11 mouse cellular contexts compared by ENCODE assay signal in the genomic region with DNA sequence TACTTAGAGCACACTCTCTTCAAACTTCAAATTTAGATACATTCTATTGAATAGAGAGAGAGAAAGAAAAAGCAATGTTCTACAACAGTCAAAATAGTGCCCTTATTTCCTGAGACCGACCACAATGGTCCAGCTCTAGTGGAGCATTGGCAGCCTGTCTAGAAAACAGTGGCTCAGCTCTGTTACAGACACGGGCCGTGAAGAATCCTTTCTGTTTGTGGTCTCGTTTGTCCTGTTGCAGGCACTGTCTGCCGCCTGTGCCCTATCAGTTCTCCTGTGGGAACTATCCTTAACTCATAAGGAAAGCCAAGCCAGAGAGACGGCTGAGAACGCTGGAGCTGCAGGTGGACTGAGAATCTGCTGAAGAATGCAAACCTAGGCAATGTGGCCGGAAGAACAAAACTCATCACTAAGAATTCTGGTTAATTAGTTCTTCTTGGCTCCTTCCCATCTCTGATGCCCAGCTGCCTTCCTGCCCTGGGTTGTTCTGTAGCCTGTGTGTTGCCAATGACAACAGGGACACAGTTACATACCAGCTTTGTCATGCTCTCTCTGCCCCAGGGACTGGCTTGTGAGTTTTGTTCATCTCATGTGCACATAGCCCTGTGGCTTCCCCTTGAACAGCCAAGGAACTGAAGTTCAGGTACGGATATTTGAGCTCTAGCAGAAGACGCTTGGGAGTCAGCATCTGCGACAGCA. TPM values are rescaled to one million over a fixed set of nuclear protein-coding genes. Genes with fewer than 3 reads are reported as not detected.
DNase-seq lines count a peak whose midpoint lies in the region; ATAC-seq lines count a peak whose summit lies in the region.
"Had no signal": no experiment of that assay in that cellular context is flagged by ENCODE, and none has a peak within 500 bp of the region (broad histone marks: within the 10 kb centered on the region; RNA-seq: fewer than 3 reads in every experiment).

No protein-coding gene starts in this region.

- H3K36me3 ChIP-seq in kidney, embryonic 16.5 days (ENCODE audit: insufficient read depth, low read length) = no peaks in the 10 kb centered on the region
- no peaks in the 10 kb centered on the region for H3K36me3 ChIP-seq in neural tube, embryonic 13.5 days
- H3K36me3 ChIP-seq: heart, embryonic 13.5 days; intestine, embryonic 15.5 days had no signal

- peak; percentile 38 to 46 for DNase-seq in cerebellum, postnatal 10 days
- no peak for DNase-seq in cerebellum, adult 18-20 months
- peak; percentile 9 for DNase-seq in kidney, adult 18-20 months
- no peak for DNase-seq in neural tube, embryonic 10.5 days (ENCODE audit: extremely low spot score, low spot score)
- no peak for DNase-seq in T-cell, adult 2 months (ENCODE audit: low spot score)
- DNase-seq: cerebellum, adult 11-12 months had no signal

- H3K4me2 ChIP-seq in kidney, embryonic 16.5 days (replicated peaks; ENCODE audit: low read depth, low read length) = no peak overlapping the region
- no peak overlapping the region for H3K4me2 ChIP-seq in neural tube, embryonic 13.5 days
- H3K4me2 ChIP-seq: heart, embryonic 13.5 days; intestine, embryonic 15.5 days had no signal

- H3K9ac ChIP-seq in kidney, embryonic 16.5 days (replicated peaks; ENCODE audit: low read length) = no peak overlapping the region
- no peak overlapping the region for H3K9ac ChIP-seq in neural tube, embryonic 13.5 days
- H3K9ac ChIP-seq: heart, embryonic 13.5 days; intestine, embryonic 15.5 days had no signal

- no peak for ATAC-seq in kidney, embryonic 16.5 days (ENCODE audit: low FRiP score, low TSS enrichment)
- ATAC-seq in neural tube, embryonic 13.5 days (ENCODE audit: low read depth) = peak; percentile 61
- ATAC-seq in megakaryocyte progenitor cell, adult 5-6 weeks (replicated peaks; ENCODE audit: poor library complexity) = peak; percentile 39
- ATAC-seq: intestine, embryonic 15.5 days had no signal

- no peaks in the 10 kb centered on the region for H3K9me3 ChIP-seq in kidney, embryonic 16.5 days (ENCODE audit: low read length)
- H3K9me3 ChIP-seq in neural tube, embryonic 13.5 days = no peaks in the 10 kb centered on the region
- H3K9me3 ChIP-seq: heart, embryonic 13.5 days; intestine, embryonic 15.5 days had no signal

- no peak overlapping the region for H3K27ac ChIP-seq in kidney, embryonic 16.5 days (ENCODE audit: low read length)
- H3K27ac ChIP-seq in neural tube, embryonic 13.5 days (replicated peaks) = no peak overlapping the region
- H3K27ac ChIP-seq: heart, embryonic 13.5 days; intestine, embryonic 15.5 days had no signal

- 58% methylated on average over 11 of the region's 11 CpGs for WGBS in kidney, embryonic 16.5 days
- 66% methylated on average over 11 of the region's 11 CpGs for WGBS in neural tube, embryonic 13.5 days

- H3K4me3 ChIP-seq in kidney, embryonic 16.5 days (ENCODE audit: low read length) = no peak overlapping the region
- H3K4me3 ChIP-seq in neural tube, embryonic 13.5 days = no peak overlapping the region
- H3K4me3 ChIP-seq: heart, embryonic 13.5 days; intestine, embryonic 15.5 days had no signal

- H3K27me3 ChIP-seq in kidney, embryonic 16.5 days (ENCODE audit: insufficient read depth, low read length) = no peaks in the 10 kb centered on the region
- H3K27me3 ChIP-seq in neural tube, embryonic 13.5 days = no peaks in the 10 kb centered on the region
- H3K27me3 ChIP-seq: heart, embryonic 13.5 days; intestine, embryonic 15.5 days had no signal

- H3K4me1 ChIP-seq in kidney, embryonic 16.5 days (ENCODE audit: insufficient read depth, low read length) = peaks cover 9% of the 10 kb centered on the region; the same call in 1 of the 2 replicates
- H3K4me1 ChIP-seq in neural tube, embryonic 13.5 days (replicated peaks) = peaks cover 9% of the 10 kb centered on the region
- H3K4me1 ChIP-seq: intestine, embryonic 15.5 days had no signal

RNA-seq across cellular contexts. Expression of a gene that starts 20.7 kb away (rescaled TPM):
- 201 and 230 TPM in 2 replicates for polyA plus RNA-seq in kidney, embryonic 16.5 days (2015; fragmentation: Nextera tagmentation; extraction: Ambion mirVana)
- 749 and 805 TPM in 2 replicates for polyA plus RNA-seq in neural tube, embryonic 13.5 days (2015; fragmentation: Nextera tagmentation; extraction: Ambion mirVana)
- total RNA-seq in megakaryocyte progenitor cell, adult 5-6 weeks (2015) = 42.6 and 55.9 TPM in 2 replicates
- total RNA-seq in megakaryocyte progenitor cell, adult 5-6 weeks (2017) = 113 and 168 TPM in 2 replicates

RNA-seq across cellular contexts. Expression of a gene that starts 21.5 kb away (rescaled TPM):
- 14.2 and 17.4 TPM in 2 replicates for polyA plus RNA-seq in kidney, embryonic 16.5 days (2015; fragmentation: Nextera tagmentation; extraction: Ambion mirVana)
- polyA plus RNA-seq in neural tube, embryonic 13.5 days (2015; fragmentation: Nextera tagmentation; extraction: Ambion mirVana) = 2.3 and 2.6 TPM in 2 replicates
- 0.67 TPM in 1 of 2 replicates, not detected in the other for total RNA-seq in megakaryocyte progenitor cell, adult 5-6 weeks (2015)
- total RNA-seq in megakaryocyte progenitor cell, adult 5-6 weeks (2017) = not detected in 2 replicates

RNA-seq across cellular contexts. Expression of a gene that starts 21.9 kb away (rescaled TPM):
- 115 and 120 TPM in 2 replicates for polyA plus RNA-seq in kidney, embryonic 16.5 days (2015; fragmentation: Nextera tagmentation; extraction: Ambion mirVana)
- polyA plus RNA-seq in neural tube, embryonic 13.5 days (2015; fragmentation: Nextera tagmentation; extraction: Ambion mirVana) = 144 TPM in 2 replicates
- 32.7 and 51.4 TPM in 2 replicates for total RNA-seq in megakaryocyte progenitor cell, adult 5-6 weeks (2015)
- total RNA-seq in megakaryocyte progenitor cell, adult 5-6 weeks (2017) = 9.1 and 18.1 TPM in 2 replicates

RNA-seq across cellular contexts. Expression of a gene that starts 36.4 kb away (rescaled TPM):
- 8.9 and 10.5 TPM in 2 replicates for polyA plus RNA-seq in kidney, embryonic 16.5 days (2015; fragmentation: Nextera tagmentation; extraction: Ambion mirVana)
- 7.9 TPM in 2 replicates for polyA plus RNA-seq in neural tube, embryonic 13.5 days (2015; fragmentation: Nextera tagmentation; extraction: Ambion mirVana)
- 8.2 and 9.8 TPM in 2 replicates for total RNA-seq in megakaryocyte progenitor cell, adult 5-6 weeks (2015)
- 4.3 and 6.0 TPM in 2 replicates for total RNA-seq in megakaryocyte progenitor cell, adult 5-6 weeks (2017)

Comparison
In these comparisons a context has a peak if more than half of its experiments do, and no peak if none do; other contexts are left out.
1. DNase-seq: peak in cerebellum, postnatal 10 days (2 of 2) and kidney, adult 18-20 months (single experiment); none in cerebellum, adult 18-20 months (0 of 2), neural tube, embryonic 10.5 days (single experiment) and T-cell, adult 2 months (single experiment).